Mouse (Mus musculus) lung, postnatal 4 days (tissue): ENCODE measurements around the gene Kdsr.
"Not testable (repeated sequence)": the region's sequence is repeated elsewhere in the genome, so short reads cannot be mapped to it uniquely, and the experiment has no call there.

Experiments used
- DNase-seq, 2 experiments: peaks; one replicate each; pipeline ENCODE4 v3.0.0; 2021

Gene Kdsr

DNA sequence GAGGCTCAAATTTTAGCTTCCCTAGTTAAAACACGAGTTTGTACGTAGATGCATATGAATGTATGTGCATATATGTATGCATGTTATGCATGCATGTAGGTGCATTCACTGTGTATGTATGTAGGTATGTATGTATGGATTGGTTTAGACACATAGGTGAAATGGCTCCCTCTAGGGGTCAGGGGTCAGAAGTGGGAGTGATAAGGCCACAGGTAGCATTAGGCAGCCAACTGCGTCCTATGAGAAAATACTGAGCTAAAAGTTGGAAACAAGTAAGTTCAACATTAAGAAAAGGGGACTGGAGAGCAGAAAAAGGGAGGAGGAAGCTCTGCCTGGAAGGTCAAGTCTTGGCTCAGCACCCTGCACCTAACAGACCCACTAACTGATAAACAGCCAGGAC lies 21.4 kb downstream of the Kdsr start:
- DNase-seq = peak in 1 of 2 experiments; percentile 19

DNA sequence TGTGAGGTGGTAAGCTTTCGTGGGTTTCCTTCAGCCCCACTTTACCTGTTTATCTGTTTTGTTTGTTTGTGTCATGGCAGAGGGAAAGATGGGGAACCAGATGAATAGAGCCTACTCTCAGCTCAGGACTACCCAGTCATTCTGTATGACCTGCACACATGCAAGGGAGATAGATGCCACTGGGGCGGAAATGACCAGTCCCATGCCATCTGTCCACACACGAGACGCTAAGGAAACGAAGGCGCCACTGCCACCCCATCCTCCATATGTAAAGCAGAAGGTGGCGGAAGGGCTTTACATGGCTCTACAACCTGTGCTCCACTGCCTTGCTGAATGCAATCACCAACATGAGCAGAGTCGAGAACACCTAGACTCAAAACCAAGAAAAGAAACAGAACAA lies 23.3 kb downstream of the Kdsr start:
- no peak for DNase-seq

DNA sequence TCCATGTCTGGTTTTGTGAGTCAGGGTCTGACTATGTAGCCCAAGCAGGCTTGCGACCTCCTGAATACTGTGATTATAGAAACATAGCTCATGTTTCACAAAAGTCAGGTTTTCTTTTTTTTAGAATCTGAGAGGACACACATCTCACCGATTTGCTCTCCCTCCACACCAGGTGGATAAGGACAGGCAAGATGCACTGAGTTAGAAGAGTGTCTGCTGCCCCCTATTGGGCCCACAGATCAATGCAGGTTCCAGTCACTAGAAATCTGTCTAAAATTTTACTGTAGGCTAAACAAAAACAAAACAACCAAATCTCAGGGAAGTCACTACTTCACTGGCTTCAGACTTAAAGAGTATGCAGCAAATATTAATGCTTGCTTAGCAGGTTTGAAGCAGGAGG lies 23.9 kb downstream of the Kdsr start:
- DNase-seq = peak in 1 of 2 experiments; percentile 38

DNA sequence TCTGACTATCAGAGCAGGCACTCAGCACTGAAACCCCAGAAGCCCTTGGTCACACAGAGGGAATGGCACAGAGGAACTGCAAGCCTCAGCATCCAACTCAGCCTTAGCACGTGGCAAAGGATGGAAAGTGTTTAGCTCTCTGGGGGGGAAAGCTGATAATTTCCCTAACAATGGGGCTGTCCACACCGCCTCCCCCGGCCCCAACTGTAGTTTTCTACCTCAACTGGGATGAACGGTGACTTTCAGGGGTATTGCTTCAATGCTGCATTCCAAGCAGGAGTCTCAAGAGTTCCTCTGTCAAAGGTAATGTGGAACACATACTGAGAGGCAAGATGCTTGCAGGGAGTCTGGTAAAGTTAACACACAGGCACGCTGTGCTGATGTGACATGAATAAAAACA lies 37.5 kb downstream of the Kdsr start:
- no peak for DNase-seq

DNA sequence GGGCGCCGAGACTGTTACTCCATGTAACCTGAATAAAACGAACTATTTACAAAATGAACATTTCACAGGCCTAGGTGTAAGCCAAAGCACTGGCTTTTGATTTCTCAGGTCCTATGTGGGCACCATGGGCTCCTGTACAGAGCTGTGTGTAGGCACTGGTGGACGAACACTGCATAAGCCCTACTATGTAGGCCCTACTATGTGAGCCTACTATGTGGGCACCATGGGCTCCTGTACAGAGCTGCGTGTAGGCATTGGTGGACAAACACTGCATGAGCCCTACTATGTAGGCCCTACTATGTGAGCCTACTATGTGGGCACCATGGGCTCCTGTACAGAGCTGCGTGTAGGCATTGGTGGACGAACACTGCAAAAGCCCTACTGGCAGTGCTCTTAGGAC lies 41.8 kb downstream of the Kdsr start:
- DNase-seq = not testable (repeated sequence)

DNA sequence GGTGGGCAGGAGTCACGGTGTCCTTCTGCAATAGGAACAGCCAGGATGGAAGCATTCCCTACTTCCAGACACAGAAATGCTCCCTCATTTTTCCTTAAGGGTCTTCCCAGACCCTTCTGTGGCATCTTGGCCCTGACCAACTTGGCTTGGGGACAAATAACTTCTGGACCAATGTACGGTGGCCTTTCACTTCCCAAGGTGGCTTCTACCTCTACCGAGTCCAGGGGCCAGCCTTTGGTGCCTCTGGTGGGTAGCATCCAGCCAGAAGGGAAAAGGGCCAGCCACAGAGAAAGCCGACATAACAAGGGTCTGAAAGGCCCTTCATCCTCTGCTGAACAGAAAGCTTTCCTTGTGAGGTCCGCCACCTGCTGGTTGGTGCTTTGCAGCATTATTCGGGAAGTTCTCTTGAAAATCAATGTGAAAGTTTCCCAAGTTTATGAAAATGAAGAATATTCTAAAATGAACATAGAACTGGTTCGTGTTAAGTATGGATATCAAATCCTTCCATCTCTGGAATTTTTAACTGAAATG lies 42.4 kb downstream of the Kdsr start:
- DNase-seq = peak; percentile 71 to 84

DNA sequence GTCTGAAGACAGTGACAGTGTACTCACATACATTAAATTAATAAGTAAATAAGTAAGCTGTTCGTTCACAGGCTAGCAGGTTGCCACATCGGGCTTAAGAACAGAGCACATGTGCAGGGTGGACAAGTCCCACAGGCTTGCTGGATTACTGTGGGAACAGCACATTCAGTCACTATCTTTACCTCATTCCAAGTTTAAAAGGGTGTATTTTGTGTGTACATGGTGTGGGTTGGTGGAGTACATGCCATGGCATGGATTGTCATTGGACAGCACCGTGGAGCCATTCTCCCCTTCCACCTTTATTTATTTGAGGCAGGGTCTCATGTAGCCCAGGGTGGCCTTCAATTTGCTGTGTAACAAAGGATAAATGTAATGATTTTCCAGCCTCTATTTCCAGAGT lies 43.4 kb downstream of the Kdsr start:
- no peak for DNase-seq

DNA sequence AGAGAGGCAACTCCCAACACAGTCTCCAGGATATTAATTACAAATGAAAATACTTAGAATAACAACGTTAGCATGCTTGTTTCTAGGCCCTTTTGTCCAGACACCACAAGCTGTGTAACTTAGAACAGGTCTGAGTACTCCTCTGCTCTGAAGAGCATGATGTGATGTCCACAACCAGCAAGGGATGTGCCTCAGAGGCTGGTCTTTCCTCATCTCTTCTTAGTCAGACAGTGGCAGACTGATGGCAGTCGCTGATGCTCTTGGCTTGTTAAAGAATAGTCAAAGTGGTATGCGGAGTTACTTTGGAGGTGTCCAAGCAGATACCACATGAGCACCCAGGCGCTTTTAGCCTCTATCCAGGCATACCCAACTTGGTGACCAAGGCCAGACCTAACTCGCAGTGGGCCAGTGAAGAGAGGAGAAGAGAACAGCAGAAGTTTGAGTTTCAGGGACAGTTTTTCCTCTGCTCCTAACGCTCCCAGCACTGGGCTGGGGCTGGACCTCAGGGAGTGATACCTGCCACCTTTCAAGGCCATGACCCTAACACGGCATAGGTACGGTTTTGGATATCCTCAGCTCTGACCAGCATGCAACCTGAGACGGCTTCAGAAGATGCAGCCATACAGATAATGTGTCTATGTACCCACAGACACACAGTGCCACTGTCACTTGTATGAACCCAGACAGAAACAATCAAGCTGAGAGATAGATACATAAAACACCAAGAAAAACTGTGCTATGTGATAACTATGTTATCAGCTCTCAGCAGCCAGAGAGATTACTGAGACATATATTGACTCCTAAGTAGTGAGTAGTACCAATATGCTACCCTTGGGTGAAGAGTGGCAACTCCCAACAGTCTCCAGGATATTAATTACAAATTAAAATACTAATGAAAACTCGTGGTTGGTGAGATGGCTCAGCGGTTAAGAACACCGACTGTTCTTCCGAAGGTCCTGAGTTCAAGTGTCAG lies 44.1 kb downstream of the Kdsr start:
- no peak for DNase-seq

DNA sequence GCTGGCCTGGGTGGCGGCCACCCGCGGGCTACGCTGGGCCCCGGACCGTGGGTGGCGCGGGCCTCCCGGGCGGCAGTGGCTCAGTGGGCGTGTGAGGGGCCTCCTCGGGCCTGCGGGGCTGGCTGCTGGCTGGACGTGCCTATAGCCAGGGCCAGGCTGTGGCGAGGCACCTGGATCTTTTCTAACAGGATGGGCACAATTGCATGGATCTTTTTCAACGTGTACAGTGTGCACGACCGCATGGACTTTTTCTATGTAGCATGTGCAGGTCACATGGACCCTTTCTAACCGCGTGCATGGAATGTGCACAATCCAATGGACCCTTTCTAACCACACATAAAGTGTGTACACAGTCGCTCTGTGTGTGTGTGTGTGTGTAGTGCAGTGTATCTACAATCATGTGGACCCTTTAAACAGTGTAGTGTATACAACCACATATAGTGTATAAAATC lies 45.0 kb downstream of the Kdsr start:
- DNase-seq = no peak

DNA sequence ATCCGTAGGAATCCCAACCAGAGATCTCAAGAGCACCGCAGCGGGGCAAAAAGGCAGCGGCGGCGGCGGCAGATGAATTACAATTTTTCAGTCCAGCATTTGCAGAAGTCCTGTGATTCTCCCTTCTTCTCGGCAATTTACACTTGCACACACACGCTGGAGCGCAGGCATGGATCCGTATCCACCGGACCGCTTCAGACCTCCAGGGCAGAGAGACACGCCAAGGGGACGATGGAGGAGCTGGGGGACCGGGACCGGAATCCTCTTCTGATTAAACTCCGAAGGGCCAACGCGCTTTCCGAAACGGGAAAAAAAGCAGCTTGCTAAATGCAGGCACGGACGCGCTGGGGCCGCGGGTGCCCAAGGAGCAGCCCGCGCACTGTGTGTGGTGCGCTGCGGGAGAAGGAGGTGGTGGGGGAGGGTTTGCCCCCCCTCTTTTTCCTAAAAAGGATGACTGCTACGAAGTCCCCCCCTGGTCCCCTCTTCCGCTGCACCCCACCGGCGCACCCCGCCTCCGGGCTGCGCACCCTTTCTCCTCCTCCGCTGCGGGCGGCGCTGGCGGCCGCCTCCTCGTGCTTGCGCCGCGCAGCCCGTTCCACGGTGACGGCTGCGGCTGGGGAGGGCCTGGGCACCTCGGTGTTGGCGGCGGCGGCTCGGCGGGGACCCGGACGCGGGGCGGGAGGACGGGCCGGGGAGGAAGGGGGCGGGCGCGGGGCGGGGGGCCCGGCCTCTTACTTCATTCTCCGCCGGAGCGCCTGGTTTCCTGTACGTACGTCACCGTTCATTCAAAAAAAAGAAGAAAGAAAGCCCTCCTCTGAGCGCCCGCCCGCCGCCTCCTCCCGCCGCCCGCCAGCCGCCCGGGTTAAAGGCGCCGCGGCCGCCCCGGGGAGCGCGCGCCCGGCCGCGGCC lies 45.7 kb downstream of the Kdsr start, which contains the start of gene Bcl2:
Bcl2 (minus strand) TSS at position 654 of the 909 bp plus-strand sequence.
- peak; percentile 81 to 88 for DNase-seq

DNA sequence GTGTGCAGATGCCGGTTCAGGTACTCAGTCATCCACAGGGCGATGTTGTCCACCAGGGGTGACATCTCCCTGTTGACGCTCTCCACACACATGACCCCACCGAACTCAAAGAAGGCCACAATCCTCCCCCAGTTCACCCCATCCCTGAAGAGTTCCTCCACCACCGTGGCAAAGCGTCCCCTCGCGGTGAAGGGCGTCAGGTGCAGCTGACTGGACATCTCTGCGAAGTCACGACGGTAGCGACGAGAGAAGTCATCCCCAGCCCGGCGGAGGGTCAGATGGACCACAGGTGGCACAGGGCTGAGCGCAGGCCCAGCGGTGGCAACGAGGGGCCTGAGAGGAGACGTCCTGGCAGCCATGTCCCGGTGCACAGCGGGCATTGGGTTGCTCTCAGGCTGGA lies 47.2 kb downstream of the Kdsr start:
- DNase-seq = peak; percentile 61 to 78

DNA sequence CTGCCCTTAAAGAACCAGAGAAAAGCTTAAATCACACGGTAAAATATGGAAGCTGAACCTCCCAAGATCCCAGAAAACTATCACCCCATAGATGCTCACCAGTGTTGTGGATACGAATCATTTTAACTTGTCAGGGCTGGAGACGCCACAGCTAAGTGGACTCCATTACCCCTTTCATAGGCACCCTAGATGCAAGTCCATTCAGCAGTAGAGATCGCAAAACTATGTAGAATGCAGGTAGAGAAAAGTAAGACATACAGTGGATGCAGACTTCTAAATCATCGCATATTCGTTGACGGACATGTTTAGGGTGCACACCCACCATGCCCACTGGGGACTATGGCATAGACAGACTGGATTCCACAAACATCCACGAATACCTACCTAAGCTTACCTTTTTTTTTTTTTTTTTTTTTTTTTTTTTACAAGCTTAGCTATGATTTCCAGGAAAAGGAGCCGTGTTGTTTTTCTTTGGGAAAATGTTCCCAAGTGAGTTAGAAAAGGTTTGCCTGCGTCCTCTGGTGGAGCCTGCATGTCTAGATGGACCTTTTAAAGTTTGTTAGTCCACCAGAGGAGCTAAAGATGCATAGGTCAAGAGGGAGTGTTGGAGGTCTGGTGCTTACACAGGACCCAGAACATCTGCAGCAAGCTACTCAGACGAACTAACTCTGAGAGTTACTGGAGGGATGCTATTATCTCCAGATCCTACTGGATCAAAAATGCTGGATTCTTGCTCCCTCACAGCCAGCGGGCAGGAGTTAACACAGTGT lies 48.0 kb downstream of the Kdsr start:
- DNase-seq = no peak

DNA sequence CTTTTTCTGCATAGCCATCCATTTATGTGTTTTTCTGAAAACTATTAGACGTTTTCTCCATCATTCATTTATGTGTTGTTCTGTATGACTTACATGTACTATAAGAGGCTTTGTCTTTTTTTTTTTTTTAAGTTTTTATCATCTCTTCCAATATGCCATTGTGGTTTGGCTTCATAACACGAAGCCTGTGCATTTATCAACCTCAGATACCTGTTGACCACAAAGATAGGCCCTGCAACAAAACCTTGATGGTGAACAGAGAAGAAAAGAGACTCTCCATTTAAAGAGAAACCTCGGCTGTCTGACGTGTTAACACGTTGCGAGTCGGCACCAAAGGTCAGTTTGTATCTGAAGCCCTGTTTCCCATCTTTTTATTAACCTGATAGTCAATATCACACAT lies 49.3 kb downstream of the Kdsr start:
- DNase-seq = no peak

DNA sequence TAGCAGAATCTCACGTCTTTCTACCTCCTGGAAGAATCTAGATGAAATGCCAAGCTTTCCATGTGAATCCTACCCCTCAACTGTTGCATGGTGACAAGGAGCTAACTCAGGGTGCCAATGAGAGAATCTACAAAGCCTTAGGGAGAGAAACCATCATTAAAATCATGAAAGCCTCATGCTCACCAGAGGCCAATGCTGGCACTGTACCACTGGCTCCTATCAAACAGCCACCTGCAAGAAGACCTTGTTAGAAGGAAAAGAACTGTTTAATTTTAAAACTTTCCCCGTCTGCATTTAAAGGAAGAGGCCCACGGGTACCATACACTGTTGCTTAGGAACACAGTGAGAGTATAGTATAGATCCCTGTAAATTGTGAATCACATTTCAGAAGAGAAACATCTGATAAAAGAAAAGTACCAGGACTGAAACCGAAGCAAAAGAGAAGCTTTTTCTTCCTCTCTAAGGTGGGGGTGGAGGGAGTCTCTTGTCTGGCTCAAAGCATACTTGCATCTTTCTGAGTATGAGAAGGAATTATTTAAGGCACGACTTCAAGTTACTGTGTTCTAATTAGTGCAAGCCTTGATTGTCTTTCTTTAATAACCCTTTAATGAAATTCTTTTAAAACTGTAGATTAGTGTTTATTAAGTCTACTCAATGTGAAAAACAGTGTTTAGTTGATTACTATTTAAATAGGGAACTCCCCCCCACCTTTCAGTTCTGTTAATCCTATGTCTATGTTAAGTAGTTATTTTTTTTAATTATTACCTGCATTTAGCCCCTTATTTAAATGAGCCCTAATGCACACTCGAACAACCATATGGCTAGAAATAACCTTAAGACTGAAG lies 52.3 kb downstream of the Kdsr start:
- no peak for DNase-seq

DNA sequence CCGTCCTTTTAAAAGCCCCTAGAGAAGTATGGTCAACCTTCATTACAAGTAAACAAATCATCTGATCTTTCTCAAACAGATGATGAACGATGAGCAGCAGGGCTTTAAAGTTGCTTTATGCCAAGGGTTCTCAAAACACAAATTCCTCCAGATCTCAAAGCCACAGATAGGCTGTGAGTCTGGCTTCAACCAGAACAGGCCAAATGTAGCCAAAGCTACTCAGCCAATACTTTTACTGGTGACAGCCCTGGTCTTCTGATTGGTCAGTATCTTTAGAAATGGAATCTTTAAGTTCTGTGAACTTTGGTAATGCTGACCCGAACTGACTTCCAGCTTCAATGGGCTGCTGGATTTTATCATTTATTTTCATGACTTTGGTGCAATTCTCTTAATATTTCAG lies 56.3 kb downstream of the Kdsr start:
- no peak for DNase-seq

DNA sequence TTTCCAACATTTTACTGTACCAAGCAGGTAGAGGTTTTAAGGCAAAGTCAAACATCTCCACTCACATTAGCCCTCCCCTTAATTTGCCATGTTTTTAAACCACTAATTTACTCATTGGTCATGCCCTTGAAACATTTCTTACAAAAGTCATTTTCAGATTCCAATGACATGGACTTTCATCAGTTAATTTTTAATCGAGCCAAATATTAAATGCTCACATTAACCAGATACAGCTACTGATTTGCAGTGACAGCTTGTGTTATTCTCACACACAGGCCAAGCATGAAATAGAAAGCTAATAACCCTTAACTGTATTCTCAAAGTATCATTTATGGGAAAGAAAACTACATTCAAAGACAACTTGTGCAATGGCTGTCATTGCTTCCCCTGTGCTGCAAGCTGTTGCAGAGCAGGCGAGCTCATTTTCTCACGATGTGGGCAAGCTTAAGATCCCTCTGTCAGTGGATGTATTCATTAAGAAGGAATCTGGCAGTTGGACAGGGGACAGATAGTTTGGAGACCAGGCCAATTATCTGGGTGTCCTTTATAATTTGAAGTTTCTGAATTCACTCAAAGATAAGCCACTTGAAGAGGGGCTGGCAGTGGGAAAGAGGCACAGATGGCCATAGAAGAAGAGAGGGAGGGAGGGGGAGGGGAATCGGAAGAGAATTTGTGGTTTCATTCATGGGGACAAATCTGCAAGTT lies 56.9 kb downstream of the Kdsr start:
- peak in 1 of 2 experiments; percentile 32 for DNase-seq

DNA sequence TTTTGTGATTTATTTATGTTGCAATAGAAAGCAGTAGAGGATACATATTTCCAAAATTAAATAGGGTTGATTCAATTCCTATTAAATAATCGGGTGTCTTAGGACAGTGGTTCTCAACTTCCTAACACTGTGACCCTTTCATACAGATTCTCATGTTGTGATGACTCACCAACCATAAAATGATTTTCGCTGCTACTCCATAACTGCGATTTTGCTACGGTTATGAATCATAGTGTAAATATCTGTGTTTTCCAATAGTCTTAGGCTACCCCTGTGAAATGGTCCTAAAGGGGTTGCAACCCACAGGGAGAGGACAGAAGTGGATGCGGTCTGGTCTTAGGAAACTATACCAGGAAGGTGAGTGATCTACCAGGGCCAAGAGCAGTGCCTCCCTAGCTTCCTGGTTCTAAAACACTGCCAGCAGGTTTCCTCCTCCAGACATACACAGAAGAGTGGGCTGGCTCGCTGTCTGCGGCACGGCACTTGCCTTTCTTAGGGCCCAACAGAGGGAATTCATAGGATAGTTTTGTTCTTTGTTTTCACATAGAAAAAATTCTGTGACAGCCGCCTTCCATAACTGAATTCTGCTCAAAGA lies 58.9 kb downstream of the Kdsr start:
- DNase-seq = no peak

DNA sequence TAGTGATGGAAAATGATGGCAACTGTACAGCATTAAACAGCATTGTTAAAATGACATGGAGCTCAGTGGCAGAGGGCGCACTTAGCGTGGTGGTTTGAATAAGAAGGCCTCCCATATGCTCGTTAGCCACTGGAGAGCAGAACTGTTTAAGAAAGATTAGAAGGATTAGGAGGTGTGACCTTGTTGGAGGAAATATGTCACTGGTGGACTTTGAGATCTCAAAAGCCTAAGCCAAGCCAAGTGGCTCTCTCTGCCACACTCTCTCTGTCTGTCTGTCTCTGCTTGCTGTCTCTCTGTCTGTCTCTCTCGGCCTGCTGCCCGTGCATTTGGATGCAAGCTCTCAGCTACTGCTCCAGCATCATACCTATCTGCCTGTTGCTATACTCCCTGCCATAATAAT lies 63.1 kb downstream of the Kdsr start:
- no peak for DNase-seq

DNA sequence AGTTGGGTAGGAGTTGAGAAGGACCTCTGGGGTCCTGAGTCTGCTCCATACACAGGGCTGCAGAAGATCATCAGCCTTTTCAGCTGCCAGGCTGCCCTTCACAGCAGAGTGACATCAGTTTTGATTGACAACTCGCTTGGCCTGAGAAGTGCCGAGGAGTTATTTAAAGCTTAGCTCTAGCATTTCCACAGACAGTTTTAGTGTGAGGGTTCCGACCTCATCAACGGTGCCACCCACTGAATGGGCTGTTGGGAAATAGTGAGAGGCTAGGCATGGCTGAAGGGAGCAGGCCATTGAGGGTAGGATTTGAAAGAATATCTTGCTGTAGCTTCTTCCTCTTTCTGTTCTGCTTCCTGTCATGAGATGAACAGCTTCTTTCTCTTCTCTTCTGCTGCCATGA lies 63.9 kb downstream of the Kdsr start:
- DNase-seq = no peak

DNA sequence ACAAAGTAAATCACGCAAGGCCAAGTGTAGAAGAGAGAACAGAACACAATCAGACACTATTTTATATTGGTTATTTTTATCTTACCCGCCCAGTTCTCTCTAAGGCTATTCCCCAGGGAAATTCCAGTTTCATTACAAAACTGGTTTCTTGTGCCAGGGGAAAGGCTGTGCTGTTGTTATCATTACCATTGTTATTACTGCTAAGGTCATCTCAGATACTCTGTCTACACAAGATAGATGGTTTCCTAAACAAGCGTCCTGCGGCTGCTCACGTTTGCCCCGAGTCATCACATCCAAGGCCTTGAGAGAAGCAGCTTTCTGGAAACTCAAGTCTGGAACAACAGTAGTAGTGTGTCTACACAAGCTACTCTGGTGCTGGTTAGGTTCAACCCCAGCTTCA lies 65.2 kb downstream of the Kdsr start:
- DNase-seq = peak in 1 of 2 experiments; percentile 33
